Mouse (Mus musculus) neural tube, embryonic 11.5 days (tissue): Measurements from ENCODE around the gene Tgfbi. TPM values are rescaled to one million over a fixed set of nuclear protein-coding genes. Genes with fewer than 3 reads are reported as not detected.

Experiments used
- ATAC-seq: fragments of 200-750 bp; cut with Nextera tagmentation; 2 replicates; pipeline ENCODE4 v1.8.0; 2017; ENCODE audit warnings: moderate number of reproducible peaks, mild to moderate bottlenecking, moderate TSS enrichment, moderate library complexity; ENCODE audit not compliant: insufficient read depth, low FRiP score, low TSS enrichment
- DNase-seq: peaks from one replicate; pipeline ENCODE4 v3.0.0-alpha.2; 2015; ENCODE audit warnings: low spot score
- H3K27ac ChIP-seq: fragments of 300-500 bp; sonication (generic); 2 replicates; pipeline ENCODE4 v1.5.1; 2014; ENCODE audit warnings: low read depth, mild to moderate bottlenecking, low read length
- H3K27me3 ChIP-seq: fragments of 300-500 bp; sonication (generic); 2 replicates; pipeline ENCODE4 v1.6.1; 2014; ENCODE audit warnings: mild to moderate bottlenecking, low read length, mixed read lengths; ENCODE audit not compliant: control insufficient read depth, insufficient read depth
- H3K36me3 ChIP-seq: fragments of 300-500 bp; sonication (generic); 2 replicates; pipeline ENCODE4 v1.6.1; 2014; ENCODE audit warnings: mild to moderate bottlenecking, low read length, moderate library complexity, mixed read lengths; ENCODE audit not compliant: control insufficient read depth, insufficient read depth
- H3K4me1 ChIP-seq: fragments of 300-500 bp; sonication (generic); 2 replicates; pipeline ENCODE4 v1.6.1; 2014; ENCODE audit warnings: low read length, mixed read lengths; ENCODE audit not compliant: control insufficient read depth, insufficient read depth
- H3K4me2 ChIP-seq: fragments of 300-500 bp; sonication (generic); 2 replicates; pipeline ENCODE4 v1.6.1; 2014; ENCODE audit warnings: low read depth, mild to moderate bottlenecking, moderate library complexity
- H3K4me3 ChIP-seq: fragments of 300-500 bp; sonication (generic); 2 replicates; pipeline ENCODE4 v1.5.1; 2014; ENCODE audit warnings: low read depth, low read length
- H3K9ac ChIP-seq: fragments of 300-500 bp; sonication (generic); 2 replicates; pipeline ENCODE4 v1.6.1; 2014; ENCODE audit warnings: mild to moderate bottlenecking, low read length
- H3K9me3 ChIP-seq: fragments of 300-500 bp; sonication (generic); 2 replicates; pipeline ENCODE4 v1.6.1; 2016; ENCODE audit warnings: low read length; ENCODE audit not compliant: control insufficient read depth
- WGBS: fragments of 180-500 bp; shearing (Covaris S2); extraction: QIAGEN DNeasy Blood & Tissue Kit; methylation state at CpG from one replicate; pipeline ENCODE4 v1.1.7; 2014; 5-methylcytosine and 5-hydroxymethylcytosine counted together
- polyA plus RNA-seq: library from polyadenylated mRNA; unstranded; fragments of >200 nt; fragmentation: Nextera tagmentation; extraction: Ambion mirVana; gene quantifications from 2 replicates; pipeline ENCODE4 v1.2.1, GENCODE M21; 2014

Tgfbi gene
- 50.6 and 57.0 TPM in 2 replicates for polyA plus RNA-seq

GRCm38 (mm10) chr13:56609103-56609856 lies at the start of gene Tgfbi:
TSS of gene Tgfbi (plus strand) at chr13:56609523.
- DNase-seq (peak; percentile 71), ATAC-seq (0 out of 2 replicates have a peak, but pooled peaks have one; percentile 48)
- no peaks in the 10 kb centered on the region for H3K27me3 ChIP-seq
- no peaks in the 10 kb centered on the region for H3K36me3 ChIP-seq
- peak within 1 kb of the TSS; percentile 73 for H3K9ac ChIP-seq
- peak within 1 kb of the TSS; percentile 93 for H3K4me2 ChIP-seq
- no peak within 1 kb of the TSS for H3K27ac ChIP-seq
- 3% methylated on average over 36 of the region's 36 CpGs for WGBS
- H3K4me1 ChIP-seq: peaks cover 11% of the 10 kb centered on the region
- H3K4me3 ChIP-seq: peak within 1 kb of the TSS; percentile 54
- H3K9me3 ChIP-seq: no peaks in the 10 kb centered on the region

- Histone ChIP-seq H3K9me3 (no peaks in the 10 kb centered on the region), H3K4me2 (no peak overlapping the region)
- no peak for DNase-seq
Measured at GRCm38 (mm10) chr13:56559841-56560370, 49.4 kb upstream of the Tgfbi start.

GRCm38 (mm10) chr13:56561129-56561528 lies 48.2 kb upstream of the Tgfbi start:
- Histone ChIP-seq H3K9ac (no peak overlapping the region), H3K9me3 (no peaks in the 10 kb centered on the region), H3K27me3 (no peaks in the 10 kb centered on the region), H3K36me3 (no peaks in the 10 kb centered on the region), H3K4me2 (no peak overlapping the region), H3K4me3 (no peak overlapping the region), H3K4me1 (no peaks in the 10 kb centered on the region), H3K27ac (no peak overlapping the region)
- 78% methylated on average over 8 of the region's 8 CpGs for WGBS
- ATAC-seq (no peak), DNase-seq (no peak)

More at GRCm38 (mm10) chr13:56559841-56560370, 49.4 kb upstream of the Tgfbi start:
- WGBS: 83% methylated on average over 6 of the region's 6 CpGs
- H3K27me3 ChIP-seq: no peaks in the 10 kb centered on the region
- H3K4me3 ChIP-seq: no peak overlapping the region
- H3K36me3 ChIP-seq: no peaks in the 10 kb centered on the region
- H3K9ac ChIP-seq: no peak overlapping the region
- H3K4me1 ChIP-seq: 0 out of 2 replicates have a peak, but pooled peaks cover under 1% of the 10 kb centered on the region
- no peak overlapping the region for H3K27ac ChIP-seq
- ATAC-seq: no peak

DNA sequence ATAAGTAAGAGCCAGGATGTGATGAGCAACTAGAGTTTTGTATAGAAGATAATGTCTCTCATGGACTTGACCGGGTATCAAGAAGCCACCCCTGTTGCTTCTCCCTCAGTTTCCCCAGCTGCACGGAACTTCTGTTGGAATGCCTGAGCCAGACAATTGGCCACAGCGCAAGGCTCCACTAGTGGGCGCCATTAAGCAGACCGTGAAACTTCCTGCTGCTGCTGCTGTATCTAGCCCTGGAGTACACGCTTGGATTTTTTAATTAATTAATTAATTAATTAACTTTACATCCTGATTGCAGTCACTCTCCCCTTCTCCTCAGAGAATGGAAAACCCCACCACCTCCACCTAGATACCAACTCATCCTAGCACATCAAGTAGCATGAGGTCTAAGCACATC lies 46.2 kb upstream of the Tgfbi start:
- ATAC-seq: no peak
- H3K4me3 ChIP-seq: no peak overlapping the region
- WGBS: 44% methylated on average over 6 of the region's 6 CpGs

DNA sequence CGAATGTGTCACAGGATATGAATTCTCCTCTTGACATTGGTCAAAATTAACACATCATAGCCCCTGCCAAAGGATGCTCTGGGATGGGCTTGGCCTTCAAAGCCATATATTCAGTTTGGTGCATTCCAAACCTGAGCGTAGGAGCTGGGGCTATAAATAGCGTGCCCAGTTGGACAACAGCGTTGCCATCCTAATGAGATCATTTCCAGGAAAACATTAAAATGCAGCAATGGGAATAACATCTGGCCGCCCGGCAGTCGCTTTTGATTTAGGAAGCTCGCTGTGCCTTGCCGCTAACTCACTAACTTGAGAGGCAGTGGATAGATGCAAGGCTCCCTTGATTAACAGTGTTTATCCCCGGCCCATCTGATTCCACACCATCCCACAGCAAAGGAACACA lies 43.0 kb upstream of the Tgfbi start:
- Histone ChIP-seq H3K27ac (no peak overlapping the region), H3K4me1 (no peaks in the 10 kb centered on the region), H3K9me3 (no peaks in the 10 kb centered on the region), H3K27me3 (no peaks in the 10 kb centered on the region), H3K4me2 (no peak overlapping the region), H3K36me3 (no peaks in the 10 kb centered on the region), H3K9ac (no peak overlapping the region), H3K4me3 (no peak overlapping the region)
- whole genome bisulfite sequencing: 55% methylated on average over 10 of the region's 10 CpGs
- no peak for DNase-seq
- no peak for ATAC-seq

More for the DNA sequence above, 46.2 kb upstream of the Tgfbi start:
- peak; percentile 44 for DNase-seq
- Histone ChIP-seq H3K9ac (no peak overlapping the region), H3K27ac (no peak overlapping the region), H3K4me1 (no peaks in the 10 kb centered on the region), H3K4me2 (no peak overlapping the region), H3K36me3 (no peaks in the 10 kb centered on the region), H3K27me3 (no peaks in the 10 kb centered on the region), H3K9me3 (no peaks in the 10 kb centered on the region)

DNA sequence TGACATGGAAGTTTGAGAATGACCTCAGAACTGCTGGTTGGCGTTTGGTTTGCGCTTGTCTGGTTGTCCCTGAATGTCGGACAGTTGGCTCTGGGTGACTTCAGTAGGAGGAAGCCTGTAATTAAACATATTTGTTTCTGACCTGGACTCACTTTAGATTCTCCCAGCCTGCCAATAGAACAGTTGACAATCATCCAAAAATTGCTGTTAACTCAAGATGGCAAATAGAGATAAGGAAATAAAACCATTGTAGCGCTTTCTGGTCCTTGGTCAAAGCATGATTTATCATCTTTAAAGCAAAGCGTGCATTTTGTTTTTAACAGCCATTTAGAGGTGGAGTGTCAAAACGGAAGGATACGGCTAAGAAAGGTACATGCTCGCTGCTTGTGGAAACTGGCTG lies 37.7 kb upstream of the Tgfbi start:
- 93% methylated on average over 8 of the region's 8 CpGs for WGBS
- no peaks in the 10 kb centered on the region; the same call in 1 of the 2 replicates for H3K4me1 ChIP-seq

DNA sequence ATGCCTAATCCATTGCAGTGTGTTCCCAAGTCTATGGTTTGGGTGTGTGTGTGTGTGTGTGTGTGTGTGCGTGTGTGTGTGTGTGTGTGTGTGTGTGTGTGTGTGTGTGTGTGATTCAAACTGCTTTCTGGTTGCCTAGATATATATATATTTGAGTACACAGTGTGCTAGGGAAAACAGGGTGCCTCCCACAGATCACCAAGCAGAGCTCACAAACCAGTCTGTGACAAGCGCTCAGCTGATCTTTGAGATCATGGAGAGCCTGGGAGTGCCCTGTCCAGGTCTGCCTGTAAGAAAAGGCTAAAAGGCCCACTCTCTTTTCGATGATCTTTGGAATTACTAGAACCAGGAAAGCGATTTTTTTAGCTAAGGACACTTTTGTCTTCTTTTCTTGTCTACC lies 34.2 kb upstream of the Tgfbi start:
- Histone ChIP-seq H3K27ac (no peak overlapping the region), H3K36me3 (no peaks in the 10 kb centered on the region)
- 79% methylated on average over 4 of the region's 4 CpGs for WGBS

More for the DNA sequence above, 37.7 kb upstream of the Tgfbi start:
- no peaks in the 10 kb centered on the region for H3K9me3 ChIP-seq
- H3K9ac ChIP-seq: no peak overlapping the region
- no peak for DNase-seq
- no peaks in the 10 kb centered on the region for H3K27me3 ChIP-seq
- H3K27ac ChIP-seq: no peak overlapping the region
- no peak overlapping the region for H3K4me2 ChIP-seq
- no peak for ATAC-seq
- no peak overlapping the region for H3K4me3 ChIP-seq
- H3K36me3 ChIP-seq: no peaks in the 10 kb centered on the region

DNA sequence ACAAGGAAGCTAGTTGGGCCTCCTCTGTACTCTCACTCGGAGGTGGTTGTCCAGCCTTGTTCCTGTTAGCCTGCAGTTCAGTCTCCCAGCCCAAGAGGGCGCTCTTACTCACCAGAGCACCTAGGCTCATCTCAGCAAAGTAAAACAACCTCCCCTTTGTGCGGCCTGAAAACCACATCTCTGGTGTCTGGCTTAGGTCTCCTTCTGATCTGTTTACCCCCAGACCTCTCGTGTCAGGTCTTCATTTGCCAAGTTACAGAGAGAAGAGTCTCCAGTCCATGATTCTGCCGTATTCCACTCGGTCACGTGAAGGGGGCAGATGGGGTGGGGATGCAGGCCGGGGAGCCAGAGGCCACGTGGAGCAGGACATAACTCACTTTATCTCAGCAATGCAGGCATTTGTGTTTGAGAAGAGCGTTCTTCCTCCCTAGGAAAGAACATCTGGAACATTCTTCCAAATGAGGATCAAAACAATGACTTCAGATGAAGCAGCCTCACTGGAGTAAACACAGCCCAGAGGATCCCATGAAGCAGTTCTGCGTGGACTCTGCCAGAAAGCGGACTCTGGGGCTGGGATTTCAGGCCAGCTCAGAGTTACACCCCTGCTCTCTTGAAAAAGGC lies 33.5 kb upstream of the Tgfbi start:
- no peaks in the 10 kb centered on the region for H3K27me3 ChIP-seq
- H3K4me2 ChIP-seq: no peak overlapping the region
- DNase-seq: peak; percentile 71
- H3K4me1 ChIP-seq: peaks cover 1% of the 10 kb centered on the region
- no peaks in the 10 kb centered on the region for H3K36me3 ChIP-seq
- no peak overlapping the region for H3K4me3 ChIP-seq
- WGBS: 58% methylated on average over 12 of the region's 12 CpGs
- H3K9me3 ChIP-seq: no peaks in the 10 kb centered on the region
- ATAC-seq: no peak
- H3K9ac ChIP-seq: no peak overlapping the region
- peak overlapping the region; percentile 11; the same call in 1 of the 2 replicates for H3K27ac ChIP-seq

More for the DNA sequence above, 34.2 kb upstream of the Tgfbi start:
- H3K4me1 ChIP-seq: no peaks in the 10 kb centered on the region; the same call in 1 of the 2 replicates
- no peaks in the 10 kb centered on the region for H3K27me3 ChIP-seq
- no peak overlapping the region for H3K4me2 ChIP-seq
- DNase-seq: no peak
- no peak for ATAC-seq
- no peak overlapping the region for H3K9ac ChIP-seq
- H3K9me3 ChIP-seq: no peaks in the 10 kb centered on the region
- H3K4me3 ChIP-seq: no peak overlapping the region
